Mouse (Mus musculus) cerebellum, postnatal 4 days (tissue): ENCODE data around the gene Acoxl.
A peak's percentile ranks its signal among the peaks of the same experiment; 100 is the strongest.

Source experiments
- DNase-seq, 2 experiments: peaks; one replicate each; pipeline ENCODE4 v3.0.0; 2022; ENCODE audit warnings: low spot score in 2 of 2, mixed read lengths in 1 of 2

The Acoxl gene

DNA sequence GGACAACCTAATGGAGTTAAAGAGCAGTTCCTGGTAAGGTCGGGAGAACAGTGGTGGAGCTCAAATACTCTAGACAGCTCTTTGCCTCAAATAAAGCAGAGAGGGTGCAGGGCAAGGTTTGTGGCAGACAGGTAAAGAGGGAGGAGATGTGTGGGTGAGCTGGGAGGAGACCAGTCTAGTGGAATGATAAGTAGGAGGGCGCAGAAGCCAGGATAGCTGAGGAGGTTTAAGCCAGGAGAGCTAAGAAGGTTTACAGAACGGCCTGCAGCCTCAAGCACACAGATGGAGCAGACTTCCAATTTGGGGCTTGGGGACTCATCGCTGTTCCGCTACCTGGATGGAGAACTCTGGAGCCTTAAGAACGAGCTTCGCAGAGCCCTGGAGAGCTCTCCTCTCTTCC lies at the start of gene Acoxl:
Gene Acoxl (plus strand): TSS at position 301 of the 400 bp plus-strand sequence.
- DNase-seq: no peak

DNA sequence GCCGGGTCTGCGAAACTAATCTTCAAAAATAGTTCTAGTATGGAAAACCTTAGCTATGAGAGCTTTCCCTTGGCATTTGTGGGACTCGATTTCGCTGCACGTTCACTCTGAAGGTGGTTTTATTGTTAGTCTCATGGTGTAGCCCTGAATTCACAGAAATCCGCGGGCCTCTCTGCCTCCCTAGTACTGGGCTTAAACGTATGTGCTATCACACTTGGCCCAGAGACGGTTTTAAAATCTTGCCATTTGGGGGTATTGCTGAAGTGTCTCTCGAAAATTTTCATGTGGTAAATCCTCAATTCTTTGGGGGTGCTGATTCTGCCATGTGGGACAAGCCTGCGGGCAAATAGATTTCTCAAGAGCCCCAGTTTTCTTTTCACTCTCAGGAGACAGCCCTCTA lies 49.5 kb upstream of the Acoxl start:
- DNase-seq: no peak

DNA sequence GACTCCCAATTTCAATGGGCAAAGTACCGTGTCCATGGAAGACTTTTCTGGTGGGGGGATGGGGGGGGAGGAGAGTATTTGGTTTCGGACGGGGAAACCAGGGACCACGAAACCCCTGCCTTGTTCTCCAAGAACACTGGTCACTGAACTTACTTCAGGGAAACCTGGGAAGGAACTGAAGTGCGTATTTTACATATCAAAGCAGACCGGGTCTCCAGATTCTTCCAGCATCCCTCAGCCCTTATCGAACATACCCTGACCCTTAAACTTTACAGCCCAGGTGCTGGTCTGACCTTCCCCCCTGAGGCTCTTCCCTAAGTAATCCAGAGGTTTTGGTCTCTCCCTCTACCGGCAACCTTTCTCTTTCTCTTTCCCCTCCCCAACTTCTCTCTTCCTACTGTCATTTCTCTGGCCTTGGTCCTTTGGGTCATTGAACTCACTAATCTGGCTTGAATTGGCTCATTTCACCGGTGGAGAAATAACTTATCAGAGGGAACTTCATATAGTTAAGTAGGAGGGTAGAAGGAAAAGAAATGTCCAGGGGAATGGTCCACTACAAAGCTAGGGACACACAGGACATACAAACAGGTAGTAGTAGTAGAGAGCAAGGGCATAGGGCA lies 48.9 kb upstream of the Acoxl start:
- no peak for DNase-seq

DNA sequence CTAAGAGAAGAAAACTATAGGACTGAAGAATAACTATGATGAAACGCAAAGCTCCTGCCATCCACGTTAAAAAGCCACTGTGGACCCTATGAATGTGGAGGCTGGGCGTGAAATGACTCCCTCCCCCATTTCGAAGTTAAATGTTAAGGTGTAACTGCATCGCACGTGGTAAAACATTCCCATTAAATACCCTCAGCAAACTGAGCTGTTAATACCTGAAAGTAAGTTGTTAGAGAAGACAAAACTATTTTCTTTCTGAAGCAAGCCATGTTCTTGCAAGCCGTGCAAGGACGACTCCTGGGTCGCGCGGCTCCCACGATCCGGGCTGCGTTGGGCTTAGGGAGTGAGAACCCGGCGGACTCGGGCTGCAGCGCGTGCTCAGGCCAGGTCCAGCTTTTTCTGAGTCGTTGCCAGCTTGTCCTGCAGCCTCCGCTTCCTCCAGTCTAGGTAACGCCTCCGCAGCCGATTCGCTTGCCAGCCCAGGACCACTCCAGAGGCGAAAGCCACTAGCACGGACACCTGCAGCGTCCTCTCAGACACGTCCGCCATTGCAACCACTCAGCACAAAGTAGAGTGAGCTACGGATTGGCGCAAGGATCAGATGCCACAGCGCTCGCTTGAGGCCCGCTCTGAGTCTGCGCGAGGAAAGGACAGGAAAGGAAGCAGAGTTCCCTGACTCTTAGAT lies 46.6 kb upstream of the Acoxl start, which contains the start of gene Mtln:
Gene Mtln (minus strand): TSS at position 570 of the 685 bp plus-strand sequence.
- DNase-seq: peak; percentile 63 to 81

DNA sequence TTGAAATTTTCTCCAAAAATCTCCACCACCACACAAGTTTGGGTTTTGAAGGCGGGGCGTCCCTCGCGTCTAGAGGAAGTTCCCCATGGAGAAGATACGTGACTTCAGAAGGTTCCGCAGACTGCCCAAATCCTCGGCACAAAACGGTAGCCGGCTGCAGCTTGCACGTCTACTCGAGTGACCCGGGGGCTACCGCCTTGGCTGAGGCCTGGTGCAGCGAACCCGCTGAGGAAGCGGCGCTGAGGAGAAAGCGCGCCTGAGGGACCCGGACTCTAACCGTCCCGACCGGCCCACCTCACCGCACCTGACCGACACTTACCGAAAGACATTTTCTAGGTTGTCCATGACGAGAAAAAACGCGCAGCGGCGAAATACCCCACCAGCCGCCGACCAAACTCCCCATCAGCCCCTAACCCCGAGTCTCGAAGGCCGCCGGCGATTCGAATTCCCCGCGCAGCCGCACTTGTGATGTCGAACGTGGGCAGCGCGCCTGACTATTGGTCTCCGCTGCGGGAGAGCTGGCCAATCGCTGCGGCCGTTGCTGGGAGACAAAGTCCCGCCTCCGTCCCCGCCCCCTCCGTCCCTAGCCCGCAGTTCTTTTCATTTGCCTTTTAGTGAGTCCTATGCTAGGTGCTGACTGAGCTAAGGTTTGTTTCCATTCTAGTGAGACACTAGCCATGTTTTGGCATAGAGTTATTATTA lies 7.1 kb upstream of the Acoxl start, which contains the start of gene Bub1:
Gene Bub1 (minus strand): TSS at position 465 of the 702 bp plus-strand sequence.
- DNase-seq: peak; percentile 89 to 96

DNA sequence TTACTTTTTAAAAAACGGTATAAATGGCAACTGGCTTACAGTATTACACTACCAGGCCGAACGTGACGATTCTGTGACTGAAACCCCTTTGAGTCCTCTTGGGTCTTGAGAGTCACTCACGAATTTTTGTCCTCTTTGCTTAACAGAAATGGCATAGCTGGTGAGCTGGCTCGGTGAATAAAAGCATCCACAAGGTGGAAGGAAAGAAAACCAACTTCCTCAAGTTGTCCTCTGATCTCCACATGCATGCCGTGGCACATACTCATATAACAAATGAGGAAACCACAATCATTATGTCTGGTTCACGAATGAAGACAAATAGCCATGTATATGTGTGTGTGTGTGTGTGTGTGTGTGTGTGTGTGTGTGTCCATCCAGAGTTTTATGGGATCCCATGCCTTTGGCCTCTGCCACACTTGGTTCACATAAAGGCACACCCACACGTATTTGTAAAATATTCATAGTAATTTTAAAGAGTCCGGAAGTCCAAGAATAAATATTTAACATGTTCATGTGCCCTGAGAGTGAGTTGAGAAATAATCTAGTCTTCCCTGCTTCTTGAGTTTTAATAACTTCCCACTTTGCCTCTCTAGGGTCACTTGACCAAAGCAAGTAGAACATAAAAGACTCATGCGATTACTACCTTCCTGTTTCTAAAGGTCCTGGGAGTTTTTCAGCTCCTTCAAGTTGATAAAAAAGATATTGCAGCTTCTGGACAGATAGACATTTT lies 6.4 kb upstream of the Acoxl start:
- no peak for DNase-seq

DNA sequence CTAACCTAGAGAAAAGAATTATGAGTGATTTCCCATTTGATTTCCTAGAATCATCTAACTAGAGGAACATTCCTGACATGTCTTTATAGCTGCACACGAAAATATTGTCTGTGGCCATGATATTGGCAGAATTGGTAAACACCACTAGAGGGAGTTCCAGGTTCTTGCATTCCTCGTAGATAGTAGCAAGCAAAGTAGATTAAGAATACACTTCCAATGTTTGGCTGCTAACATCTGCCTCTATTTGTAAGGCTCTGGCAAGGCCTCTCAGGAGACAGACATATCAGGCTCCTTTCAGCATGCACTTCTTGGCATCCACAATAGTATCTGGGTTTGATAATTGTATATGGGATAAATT lies 5.9 kb upstream of the Acoxl start:
- DNase-seq: no peak

DNA sequence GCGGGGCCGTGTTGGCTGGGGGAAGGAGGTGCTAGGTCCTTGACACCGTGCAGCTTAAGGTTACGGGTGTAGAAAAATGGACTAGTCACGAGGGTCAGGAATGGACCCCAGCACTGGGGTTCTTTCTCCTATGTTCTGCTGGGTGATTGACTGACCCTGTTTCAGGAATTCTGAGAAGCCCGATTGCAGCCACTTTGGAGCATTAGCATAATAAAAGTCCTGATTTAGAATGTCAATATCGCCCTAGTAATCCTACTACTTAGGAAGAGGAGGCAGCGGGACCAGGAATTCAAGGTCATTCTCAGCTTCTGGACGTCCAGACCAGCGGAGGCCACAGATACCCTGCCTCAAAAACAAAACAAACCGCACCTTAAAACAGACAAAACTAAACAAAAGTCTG lies 749 bp downstream of the Acoxl start:
- no peak for DNase-seq

DNA sequence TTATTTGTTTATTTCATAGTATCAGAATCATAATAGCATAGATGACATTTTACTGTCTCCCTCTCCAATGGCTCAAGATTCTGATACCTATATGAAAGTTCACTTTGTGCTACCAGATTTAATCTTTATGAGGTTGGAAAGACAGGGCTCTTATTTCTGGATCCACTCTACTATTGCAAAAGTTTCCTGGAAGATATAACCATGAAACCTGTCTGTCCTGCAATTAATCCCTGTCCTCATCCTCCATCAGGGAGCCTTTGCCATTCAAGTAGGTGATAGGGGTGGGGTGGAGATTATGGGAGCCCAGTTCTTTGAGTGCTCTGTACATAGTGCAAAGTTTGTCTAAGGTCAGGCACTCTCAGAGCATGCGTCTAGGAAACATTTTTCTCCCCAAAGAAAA lies 2.7 kb downstream of the Acoxl start:
- DNase-seq: no peak

DNA sequence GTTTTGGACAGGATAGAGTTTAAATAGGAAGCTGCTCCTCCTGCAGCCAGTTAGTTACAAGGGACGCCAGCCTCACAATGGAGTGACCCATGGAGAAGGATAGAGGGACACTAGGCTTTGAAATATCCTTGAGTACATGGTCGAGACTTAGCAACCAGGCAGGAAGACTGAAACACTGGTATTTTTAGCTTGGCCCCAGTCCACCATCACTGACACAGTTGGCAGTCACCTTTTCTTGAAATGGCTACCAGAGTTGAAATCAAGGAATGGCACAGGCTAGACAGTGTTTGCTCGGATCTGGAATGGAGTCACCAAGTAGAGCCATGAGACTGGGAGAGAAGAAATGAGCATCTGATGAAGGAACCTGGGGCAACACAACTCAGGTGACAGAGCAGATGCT lies 3.7 kb downstream of the Acoxl start:
- DNase-seq: no peak

DNA sequence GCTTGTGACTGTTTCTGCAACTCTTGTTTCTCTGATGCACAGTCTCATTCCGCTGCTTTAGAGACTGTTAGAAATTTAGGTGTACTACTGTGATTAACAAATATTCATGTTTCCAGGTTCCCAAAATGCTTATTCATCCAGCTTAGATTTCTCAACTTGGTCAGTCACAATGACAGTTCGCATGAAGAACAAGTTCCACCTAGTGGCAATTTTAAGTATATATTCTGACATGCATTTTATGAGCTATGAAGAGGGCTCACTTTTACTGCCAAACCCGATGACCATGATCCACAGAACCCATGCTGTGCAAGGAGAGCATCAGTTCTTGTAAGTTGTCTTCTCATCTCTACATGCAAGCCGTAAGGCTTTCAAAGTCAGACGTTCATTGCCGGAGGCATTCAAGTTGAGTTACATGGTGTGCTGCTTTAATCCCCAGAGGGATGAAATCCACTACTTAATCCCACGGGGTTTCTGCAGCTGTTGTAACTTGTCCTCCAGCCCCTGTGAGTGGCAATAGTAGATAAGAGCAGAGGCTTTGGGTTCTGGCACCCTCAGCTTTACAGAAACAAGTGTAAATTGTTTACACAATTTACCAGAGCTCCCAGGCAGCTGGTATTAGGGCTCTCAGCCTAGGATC lies 6.8 kb downstream of the Acoxl start:
- DNase-seq: no peak

DNA sequence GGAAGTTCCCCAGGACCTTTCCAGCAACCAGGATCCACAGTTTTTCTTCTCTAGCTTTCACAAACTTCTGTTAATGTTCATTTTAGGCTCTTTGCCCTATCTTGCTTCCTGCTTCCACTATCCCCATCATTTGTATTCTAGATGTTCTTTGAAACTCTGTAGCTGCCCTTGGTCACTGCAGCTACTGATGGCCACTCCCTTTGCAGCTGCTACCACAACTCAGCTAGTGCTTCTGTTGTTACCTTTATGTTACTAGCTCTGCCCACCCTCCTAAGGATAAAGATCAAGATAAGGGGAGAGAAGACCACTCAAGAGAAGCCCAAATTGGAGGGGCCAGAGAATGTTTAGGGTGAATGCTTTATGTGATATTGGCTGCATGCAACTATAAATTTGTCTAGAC lies 7.3 kb downstream of the Acoxl start:
- no peak for DNase-seq

DNA sequence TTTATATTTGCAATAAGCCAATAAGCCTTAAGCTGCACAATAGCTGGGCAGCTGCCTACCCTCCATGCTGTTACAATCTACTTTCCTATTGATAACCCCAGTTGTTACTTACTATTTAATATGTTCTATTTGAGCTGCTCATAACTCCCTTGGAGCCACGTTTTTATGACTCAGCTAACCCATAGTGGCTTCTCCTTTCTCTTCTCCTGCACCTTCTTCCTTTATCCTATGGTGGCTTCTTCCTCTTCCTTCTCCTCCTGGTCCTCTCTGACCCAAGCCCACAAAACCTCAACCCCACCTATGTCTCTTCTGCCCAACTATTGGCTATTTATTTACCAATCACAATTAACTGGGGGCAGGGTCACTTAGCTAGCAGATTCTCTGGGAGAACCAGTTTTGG lies 7.9 kb downstream of the Acoxl start:
- DNase-seq: no peak

DNA sequence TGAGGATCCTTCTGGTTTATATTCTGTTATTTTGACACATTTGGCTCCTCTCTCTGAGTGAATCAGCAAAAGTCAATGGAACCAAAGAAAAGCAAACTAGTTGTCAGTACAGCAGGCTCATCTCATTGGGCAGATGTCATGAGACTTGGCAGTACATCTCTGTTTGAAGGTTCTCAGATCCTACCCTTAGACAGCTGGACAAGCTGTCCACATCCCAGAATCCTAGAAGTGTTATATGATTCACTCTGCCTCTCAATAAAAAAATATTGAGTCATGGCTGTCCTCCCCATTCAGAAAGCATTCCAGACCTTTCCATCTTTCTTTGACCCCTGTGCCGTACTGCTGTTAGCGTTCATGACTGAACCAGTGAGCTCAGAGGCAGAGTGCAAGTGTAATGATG lies 11.7 kb downstream of the Acoxl start:
- DNase-seq: no peak

DNA sequence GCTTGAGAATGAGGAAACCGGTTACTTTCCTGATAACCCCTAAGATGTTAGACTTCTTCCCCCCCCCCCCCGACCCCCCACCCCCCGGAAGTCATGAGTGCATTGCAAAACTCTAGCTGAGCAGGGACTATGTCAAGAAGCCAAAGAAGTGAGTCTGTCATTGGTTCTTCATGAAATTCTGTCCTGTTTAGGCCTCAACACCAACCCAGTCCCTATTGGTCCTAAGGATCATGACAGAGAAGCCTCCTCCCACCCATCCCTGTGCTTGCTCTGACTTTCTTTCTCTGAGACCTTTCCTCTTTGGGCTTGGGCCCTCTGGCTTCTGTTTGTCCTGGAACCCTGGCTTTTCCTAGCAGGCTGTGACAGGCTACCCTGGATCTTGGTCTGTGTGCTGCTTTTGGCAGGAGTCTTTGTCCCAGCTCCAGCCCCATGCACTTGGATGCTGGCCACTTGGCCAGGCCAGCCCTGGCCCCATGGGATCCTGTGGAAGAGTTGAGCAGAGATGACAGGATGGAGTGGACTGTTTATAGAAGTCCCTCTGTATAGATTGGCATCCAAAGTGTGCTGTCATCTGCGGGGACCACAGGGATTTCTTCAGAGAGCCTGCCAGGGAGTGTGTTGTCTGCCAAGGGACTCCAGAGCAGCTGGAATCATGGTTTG lies 15.8 kb downstream of the Acoxl start:
- peak; percentile 65 to 89 for DNase-seq

DNA sequence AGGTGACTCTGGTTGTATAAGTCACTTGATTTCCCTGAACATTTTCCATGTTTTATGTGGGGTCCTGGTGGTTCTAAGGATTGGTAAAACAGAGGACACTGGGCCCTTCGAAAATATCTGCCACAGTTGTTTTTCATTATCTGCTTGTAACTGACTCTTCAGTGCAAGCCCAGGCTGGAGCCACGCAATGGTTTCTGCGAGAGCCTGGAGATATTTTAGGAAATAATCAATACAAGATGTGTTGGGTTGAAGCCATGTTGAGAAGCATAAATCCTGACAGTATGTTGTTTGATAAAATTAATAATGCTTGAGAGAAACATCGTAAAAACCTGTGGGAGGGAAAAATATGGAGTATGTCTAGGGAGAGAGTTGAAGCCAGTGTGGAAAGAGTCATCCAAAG lies 25.7 kb downstream of the Acoxl start:
- no peak for DNase-seq

DNA sequence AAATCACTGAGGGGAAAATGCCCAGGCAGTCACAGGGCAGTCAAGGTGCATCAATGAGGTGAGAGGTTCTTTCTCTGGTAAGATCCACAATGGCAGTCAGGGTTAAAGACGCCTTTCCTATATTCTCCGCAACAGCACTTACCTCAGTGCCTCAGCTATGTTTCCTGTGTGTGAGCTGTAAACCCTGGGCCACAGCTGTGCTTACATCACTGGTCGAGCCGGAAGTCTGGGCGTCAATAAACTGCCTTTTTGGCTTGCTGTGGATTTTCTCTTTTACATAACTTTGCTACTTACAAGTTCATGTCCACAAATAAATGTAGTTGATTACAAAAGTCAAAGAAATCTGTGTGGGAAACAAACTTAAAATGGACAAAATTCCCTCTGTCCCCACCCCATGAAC lies 42.4 kb downstream of the Acoxl start:
- no peak for DNase-seq

DNA sequence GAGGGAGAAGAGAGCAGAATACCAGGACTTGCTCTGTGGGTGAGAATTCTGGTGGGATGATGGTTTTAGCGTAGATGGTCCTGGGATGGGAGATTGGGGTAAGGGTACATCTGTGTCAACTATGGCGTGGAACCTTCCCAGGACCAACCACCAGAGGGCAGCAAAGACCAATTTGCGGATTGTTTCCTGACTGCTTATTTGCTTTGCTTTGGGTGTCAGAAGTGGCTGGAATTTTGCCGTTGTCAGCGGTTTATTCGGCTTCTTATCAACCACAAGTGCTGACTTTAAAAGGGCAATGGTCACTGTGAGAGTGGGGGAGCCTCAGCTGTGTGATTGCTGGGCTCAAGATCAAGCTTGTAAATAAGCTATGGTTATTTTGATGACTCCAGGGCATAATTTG lies 50.8 kb downstream of the Acoxl start:
- peak; percentile 93 to 94 for DNase-seq

DNA sequence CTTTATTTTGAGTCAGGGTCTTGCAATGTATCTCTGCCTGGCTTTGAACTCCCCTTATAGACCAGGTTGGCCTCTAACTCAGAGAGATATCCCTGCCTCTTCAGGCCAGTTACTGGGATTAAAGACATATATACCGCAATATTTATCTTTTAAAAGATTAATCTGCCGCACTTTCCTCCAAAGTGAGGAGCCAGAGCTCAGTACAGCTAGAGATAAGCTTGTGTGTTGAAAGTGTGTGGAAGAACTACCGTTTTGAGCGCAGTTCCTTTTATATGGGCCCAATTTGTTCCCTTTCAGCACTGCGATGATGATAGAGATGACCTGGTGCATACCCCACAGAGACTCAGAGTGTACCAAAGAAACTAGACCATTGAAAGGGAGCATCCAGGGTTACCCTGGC lies 51.3 kb downstream of the Acoxl start:
- DNase-seq: no peak

DNA sequence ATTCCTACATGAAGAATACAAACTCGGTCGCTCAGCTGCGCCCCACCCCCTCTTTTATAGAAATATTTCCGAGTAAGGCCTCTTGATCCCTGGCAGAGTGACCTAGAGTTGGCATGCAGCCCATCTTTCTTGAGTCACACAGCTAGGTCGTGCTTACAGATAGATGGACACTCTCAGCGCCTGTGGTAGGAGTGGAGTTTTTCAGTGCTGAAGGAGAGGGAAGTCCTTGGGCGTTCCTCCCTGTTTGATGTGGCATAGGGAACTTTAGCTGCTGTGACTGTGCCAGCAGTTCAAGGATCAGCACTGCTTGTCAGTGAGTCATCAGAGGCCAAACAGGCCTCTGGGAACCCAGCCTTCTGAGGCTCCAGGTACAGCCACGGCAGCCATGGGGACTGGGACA lies 51.9 kb downstream of the Acoxl start:
- no peak for DNase-seq

DNA sequence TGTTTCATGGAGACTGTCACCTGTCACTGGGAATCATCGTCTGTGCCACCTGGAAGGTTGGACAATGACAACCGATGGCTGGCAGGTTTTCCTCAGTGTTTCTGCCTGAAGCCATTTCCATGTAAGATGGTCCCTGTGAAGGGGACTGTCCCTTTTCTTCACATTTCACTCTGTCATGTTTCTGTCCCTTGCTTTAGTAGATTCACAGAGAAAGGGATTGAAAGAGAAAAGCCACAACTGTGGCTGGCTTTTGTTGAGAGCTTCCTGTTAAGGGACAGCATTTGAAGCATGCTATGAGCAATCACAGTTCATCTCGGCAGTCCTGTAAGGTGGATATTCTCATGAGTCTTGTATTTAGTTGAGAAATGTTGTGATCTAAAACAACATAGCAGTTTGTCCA lies 52.4 kb downstream of the Acoxl start:
- no peak for DNase-seq
